Mouse (Mus musculus) heart, adult 2 months (tissue): ENCODE data around the gene Gm3045.

Source experiments
- CTCF ChIP-seq: fragments of 200-600 bp; IDR thresholded peaks from 2 replicates; pipeline ENCODE4 v1.8.1; 2022; ENCODE audit warnings: antibody characterized with exemption, mild to moderate bottlenecking, moderate library complexity
- EP300 ChIP-seq: fragments of 200-500 bp; IDR thresholded peaks from 2 replicates; pipeline ENCODE4 v1.6.1; 2011; ENCODE audit warnings: low read depth, low read length, control low read depth; ENCODE audit not compliant: insufficient read depth
- POLR2A ChIP-seq: fragments of 200-500 bp; IDR thresholded peaks from 2 replicates; pipeline ENCODE4 v1.6.1; 2011; ENCODE audit warnings: mild to moderate bottlenecking, low read depth, low read length, control low read depth; ENCODE audit not compliant: insufficient read depth

- no peak for TF ChIP-seq CTCF
- no peak for TF ChIP-seq POLR2A
- no peak for TF ChIP-seq EP300
These were observed 38.4 kb upstream of the Gm3045 start for GRCm38 (mm10) chr13:56388042-56388441.
